Mouse (Mus musculus): ENCODE data around the gene Naip5. TPM values are rescaled to one million over a fixed set of nuclear protein-coding genes. Genes with fewer than 3 reads are reported as not detected.
"Not testable (repeated sequence)": the region's sequence is repeated elsewhere in the genome, so short reads cannot be mapped to it uniquely, and the experiment has no call there.

The Naip5 gene
- not detected in 2 replicates for polyA plus RNA-seq (2011; ENCODE audit: insufficient read length, low read depth, missing spikeins)

GRCm38 (mm10) chr13:100246223-100246622 is at the start of gene Naip5:
Naip5 (minus strand) TSS chr13:100246323.
- H3K4me3 ChIP-seq (ENCODE audit: insufficient read depth, low read length); H3K27ac ChIP-seq (ENCODE audit: insufficient read depth, low read length); H3K4me1 ChIP-seq (ENCODE audit: control insufficient read depth, insufficient read depth, low read length): not testable (repeated sequence)

GRCm38 (mm10) chr13:100284611-100285010 is 38.5 kb upstream of the Naip5 start:
- Histone ChIP-seq H3K4me3 (ENCODE audit: insufficient read depth, low read length) (no peak overlapping the region), H3K27ac (ENCODE audit: insufficient read depth, low read length) (no peak overlapping the region), H3K4me1 (ENCODE audit: control insufficient read depth, insufficient read depth, low read length) (no peaks in the 10 kb centered on the region)
- TF ChIP-seq CTCF (IDR thresholded peaks at IDR 0.05; ENCODE audit: borderline replicate concordance, insufficient read depth, low read length) = no peak
- TF ChIP-seq POLR2A (IDR thresholded peaks at IDR 0.05; ENCODE audit: low read depth, low read length) = no peak

- H3K4me3 ChIP-seq (ENCODE audit: insufficient read depth, low read length); H3K27ac ChIP-seq (ENCODE audit: insufficient read depth, low read length); H3K4me1 ChIP-seq (ENCODE audit: control insufficient read depth, insufficient read depth, low read length): not testable (repeated sequence)
Observed at GRCm38 (mm10) chr13:100271474-100272132, 25.5 kb upstream of the Naip5 start.

DNA sequence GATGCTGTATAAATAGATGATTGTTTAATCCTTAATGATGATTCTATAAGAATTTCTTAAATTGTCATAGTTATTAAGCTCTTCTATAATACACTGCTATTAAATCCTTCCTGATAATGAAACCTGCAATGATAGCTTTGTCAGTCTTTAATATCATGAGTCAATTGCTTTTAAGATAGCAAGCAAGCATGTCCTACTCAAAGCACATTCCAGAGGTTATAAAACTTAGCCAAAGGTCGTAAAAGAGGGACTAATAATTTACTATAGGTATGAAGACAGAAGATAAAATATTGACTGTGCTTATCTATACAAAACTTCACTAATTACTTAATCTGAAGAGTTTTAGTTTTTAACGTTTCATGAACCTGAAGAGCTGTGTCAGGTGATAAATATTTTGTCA is 10.9 kb upstream of the Naip5 start:
- H3K4me3 ChIP-seq (ENCODE audit: insufficient read depth, low read length); H3K27ac ChIP-seq (ENCODE audit: insufficient read depth, low read length); H3K4me1 ChIP-seq (ENCODE audit: control insufficient read depth, insufficient read depth, low read length): not testable (repeated sequence)

GRCm38 (mm10) chr13:100255925-100256324 is 9.8 kb upstream of the Naip5 start:
- not testable (repeated sequence) for H3K4me1 ChIP-seq (ENCODE audit: control insufficient read depth, insufficient read depth, low read length); H3K27ac ChIP-seq (ENCODE audit: insufficient read depth, low read length); H3K4me3 ChIP-seq (ENCODE audit: insufficient read depth, low read length)

DNA sequence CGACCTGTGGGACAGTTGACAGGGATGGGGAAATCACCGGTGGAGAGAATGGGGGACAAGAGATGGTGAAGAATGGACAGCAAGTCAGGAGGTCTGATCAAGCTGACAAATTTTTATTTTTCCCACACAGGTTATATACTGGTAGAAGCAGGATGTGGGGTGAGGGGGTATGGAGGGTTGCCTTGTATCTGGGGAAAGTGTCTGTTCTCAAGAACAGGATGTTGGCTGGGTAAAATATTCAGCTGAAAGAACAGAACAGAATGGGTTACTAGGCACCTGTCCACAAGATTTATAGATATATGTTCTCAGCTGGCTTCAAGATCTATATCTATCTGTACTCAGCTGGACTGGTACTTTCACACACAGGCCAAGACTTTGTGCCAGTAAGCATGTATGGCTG is 5.8 kb upstream of the Naip5 start:
- not testable (repeated sequence) for H3K4me3 ChIP-seq (ENCODE audit: insufficient read depth, low read length); H3K27ac ChIP-seq (ENCODE audit: insufficient read depth, low read length); H3K4me1 ChIP-seq (ENCODE audit: control insufficient read depth, insufficient read depth, low read length)

DNA sequence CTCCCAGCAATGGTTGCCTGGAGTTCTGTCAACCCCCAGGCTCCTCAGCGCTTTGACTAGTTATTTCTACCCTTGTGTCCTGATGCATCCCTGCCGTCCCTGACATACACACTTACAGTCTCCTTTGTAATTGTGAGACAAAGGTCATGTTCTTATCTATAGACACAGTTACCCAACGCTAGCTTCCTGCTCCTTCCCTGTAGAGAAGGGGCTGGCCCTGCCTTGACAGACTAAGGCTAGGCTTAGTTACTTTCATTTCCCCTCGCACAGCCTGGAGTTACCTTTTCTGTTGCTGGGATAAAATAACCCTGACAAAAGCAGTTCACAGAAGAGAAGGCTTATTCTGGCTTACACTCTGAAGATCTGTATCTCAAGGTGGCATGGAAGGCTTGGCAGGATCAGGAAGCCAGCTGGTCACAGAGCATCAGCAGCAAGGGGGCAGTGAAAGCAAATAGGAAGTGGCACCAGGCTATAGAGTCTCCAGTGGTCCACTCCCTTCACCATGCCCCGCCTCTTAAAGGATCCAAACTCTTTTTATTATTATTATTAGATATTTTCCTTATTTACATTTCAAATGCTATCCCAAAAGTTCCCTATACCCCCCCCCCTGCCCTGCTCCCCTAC is 885 bp upstream of the Naip5 start:
- not testable (repeated sequence) for H3K4me1 ChIP-seq (ENCODE audit: control insufficient read depth, insufficient read depth, low read length); H3K27ac ChIP-seq (ENCODE audit: insufficient read depth, low read length); H3K4me3 ChIP-seq (ENCODE audit: insufficient read depth, low read length)

DNA sequence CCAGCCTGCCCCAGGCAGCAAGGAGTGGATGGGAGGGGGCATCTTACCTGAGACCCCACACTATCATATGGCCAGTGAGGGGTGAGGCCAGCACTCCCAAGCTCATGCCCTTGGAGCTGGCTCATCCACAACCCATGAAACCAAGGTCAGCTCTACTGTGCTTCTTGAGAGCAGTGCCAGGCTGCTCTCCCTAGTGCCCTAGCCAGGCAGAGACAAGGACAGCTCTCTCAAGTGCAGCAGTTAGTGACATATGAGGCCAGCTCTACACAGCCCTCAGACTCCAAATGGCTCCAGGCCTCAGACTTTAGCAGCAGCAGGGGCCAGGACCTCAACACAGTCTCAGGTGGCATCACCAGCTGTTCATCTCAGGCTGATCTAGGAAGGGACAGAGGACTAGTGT is 2.4 kb downstream of the Naip5 start:
- H3K4me3 ChIP-seq (ENCODE audit: insufficient read depth, low read length) = no peak overlapping the region
- no peak overlapping the region for H3K27ac ChIP-seq (ENCODE audit: insufficient read depth, low read length)
- H3K4me1 ChIP-seq (ENCODE audit: control insufficient read depth, insufficient read depth, low read length) = no peaks in the 10 kb centered on the region
- TF ChIP-seq CTCF (IDR thresholded peaks at IDR 0.05; ENCODE audit: borderline replicate concordance, insufficient read depth, low read length) (no peak), POLR2A (IDR thresholded peaks at IDR 0.05; ENCODE audit: low read depth, low read length) (no peak)

DNA sequence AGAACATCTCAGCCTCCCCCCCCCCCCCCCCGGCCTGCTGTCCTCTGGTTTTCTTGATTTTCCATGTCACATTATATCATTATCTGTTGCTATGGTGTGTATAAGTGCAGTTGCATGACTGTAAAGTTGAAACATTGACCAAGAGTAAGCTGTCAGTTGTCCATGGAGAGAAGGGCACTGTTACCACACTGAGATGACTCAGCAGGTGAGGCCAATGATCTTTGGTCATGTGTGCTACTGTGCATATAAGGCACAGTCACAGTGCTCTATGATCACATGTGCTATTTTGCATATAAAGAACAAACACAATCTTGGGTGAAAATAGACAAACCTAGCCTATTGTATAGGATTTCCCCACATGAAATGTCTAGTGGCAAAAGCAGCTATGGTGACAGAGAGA is 32.4 kb downstream of the Naip5 start:
- not testable (repeated sequence) for H3K4me3 ChIP-seq (ENCODE audit: insufficient read depth, low read length); H3K4me1 ChIP-seq (ENCODE audit: control insufficient read depth, insufficient read depth, low read length); H3K27ac ChIP-seq (ENCODE audit: insufficient read depth, low read length)

GRCm38 (mm10) chr13:100210540-100210939 is 35.6 kb downstream of the Naip5 start:
- Histone ChIP-seq H3K27ac (ENCODE audit: insufficient read depth, low read length) (no peak overlapping the region), H3K4me3 (ENCODE audit: insufficient read depth, low read length) (no peak overlapping the region), H3K4me1 (ENCODE audit: control insufficient read depth, insufficient read depth, low read length) (no peaks in the 10 kb centered on the region)
- TF ChIP-seq POLR2A (IDR thresholded peaks at IDR 0.05; ENCODE audit: low read depth, low read length) (no peak), CTCF (IDR thresholded peaks at IDR 0.05; ENCODE audit: borderline replicate concordance, insufficient read depth, low read length) (no peak)

DNA sequence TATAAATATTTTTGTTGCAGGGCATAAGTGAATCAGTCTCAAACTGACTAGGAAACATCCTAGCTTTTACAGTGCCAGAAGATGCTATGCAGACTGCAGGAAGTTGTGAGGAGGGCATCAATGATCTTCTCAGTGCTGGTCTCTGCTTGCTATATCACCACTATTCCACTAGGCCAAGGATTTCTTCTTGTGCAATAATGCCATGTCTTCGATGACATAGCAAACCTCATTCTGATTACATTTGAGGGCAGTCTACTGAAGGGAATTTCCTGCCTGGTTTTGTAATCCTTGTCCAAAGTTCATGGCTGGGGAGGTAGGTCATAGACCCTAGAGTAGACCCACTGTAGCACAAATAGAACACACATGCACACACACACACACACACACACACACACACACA is 42.8 kb downstream of the Naip5 start:
- Histone ChIP-seq H3K4me1 (ENCODE audit: control insufficient read depth, insufficient read depth, low read length) (no peaks in the 10 kb centered on the region), H3K27ac (ENCODE audit: insufficient read depth, low read length) (no peak overlapping the region)
- no peak for TF ChIP-seq CTCF (IDR thresholded peaks at IDR 0.05; ENCODE audit: borderline replicate concordance, insufficient read depth, low read length)
- no peak for TF ChIP-seq POLR2A (IDR thresholded peaks at IDR 0.05; ENCODE audit: low read depth, low read length)

GRCm38 (mm10) chr13:100201659-100202333 is 44.3 kb downstream of the Naip5 start, which contains the start of gene Naip2:
Naip2 (minus strand) TSS chr13:100202092.
- H3K4me1 ChIP-seq (ENCODE audit: control insufficient read depth, insufficient read depth, low read length); H3K27ac ChIP-seq (ENCODE audit: insufficient read depth, low read length); H3K4me3 ChIP-seq (ENCODE audit: insufficient read depth, low read length): not testable (repeated sequence)

More for the DNA sequence above, 42.8 kb downstream of the Naip5 start:
- no peak overlapping the region for H3K4me3 ChIP-seq (ENCODE audit: insufficient read depth, low read length)

Data from embryonic fibroblast, embryonic 13.5 days (primary cell).